Mouse (Mus musculus) heart, adult 2 months (tissue): ENCODE results near the gene Atp6v1g1.

ENCODE experiments used
- CTCF ChIP-seq: fragments of 200-600 bp; IDR thresholded peaks from 2 replicates; pipeline ENCODE4 v1.8.1; 2022; ENCODE audit warnings: antibody characterized with exemption, mild to moderate bottlenecking, moderate library complexity
- EP300 ChIP-seq: fragments of 200-500 bp; IDR thresholded peaks from 2 replicates; pipeline ENCODE4 v1.6.1; 2011; ENCODE audit warnings: low read depth, low read length, control low read depth; ENCODE audit not compliant: insufficient read depth
- POLR2A ChIP-seq: fragments of 200-500 bp; IDR thresholded peaks from 2 replicates; pipeline ENCODE4 v1.6.1; 2011; ENCODE audit warnings: mild to moderate bottlenecking, low read depth, low read length, control low read depth; ENCODE audit not compliant: insufficient read depth

DNA sequence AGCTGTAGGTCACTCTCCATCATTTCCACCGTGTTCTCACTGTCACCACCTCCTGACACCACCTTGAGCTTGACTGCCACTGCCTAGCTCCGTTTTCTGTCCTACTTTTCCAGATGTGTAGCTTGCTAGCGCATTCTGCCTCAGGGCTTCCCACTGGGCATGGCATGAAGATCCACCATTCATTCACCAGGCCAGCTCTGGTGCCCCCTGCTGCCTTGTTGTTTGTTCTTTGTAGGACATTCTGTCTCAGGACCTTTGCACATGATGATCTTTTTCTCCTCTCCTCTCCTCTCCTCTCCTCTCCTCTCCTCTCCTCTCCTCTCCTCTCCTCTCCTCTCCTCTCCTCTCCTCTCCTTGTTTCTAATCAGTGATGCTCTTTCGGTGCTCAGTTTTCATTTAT is 18.2 kb downstream of the Atp6v1g1 start:
- no peak for TF ChIP-seq CTCF
- no peak for TF ChIP-seq POLR2A
- no peak for TF ChIP-seq EP300
